Mouse (Mus musculus) gastrocnemius, adult 8-10 months (tissue): Measurements from ENCODE around the gene Gpr158. TPM values are rescaled to one million over a fixed set of nuclear protein-coding genes. Genes with fewer than 3 reads are reported as not detected.
"Not testable (repeated sequence)": the region's sequence is repeated elsewhere in the genome, so short reads cannot be mapped to it uniquely, and the experiment has no call there.

ENCODE experiments used
- DNase-seq, 2 experiments: peaks; one replicate each; pipeline ENCODE4 v3.0.0; 2022; ENCODE audit warnings: low spot score in 2 of 2
- total RNA-seq, 4 experiments: library from RNA; stranded (reverse); gene quantifications; 2 replicates each; pipeline ENCODE4 v1.2.4; 2022

Gpr158 gene
- total RNA-seq, result not detected

- no peak for DNase-seq
Measured at GRCm38 (mm10) chr2:21367345-21368111, at the start of gene Gpr158. TSS of gene Gpr158 (plus strand) at chr2:21367542.

GRCm38 (mm10) chr2:21343821-21344220 lies 23.5 kb upstream of the Gpr158 start:
- DNase-seq, result no peak

- DNase-seq, result no peak
Measured at GRCm38 (mm10) chr2:21368351-21369170, 1.2 kb downstream of the Gpr158 start.

- DNase-seq, result no peak
Measured at GRCm38 (mm10) chr2:21369171-21369485, 1.8 kb downstream of the Gpr158 start.

GRCm38 (mm10) chr2:21369556-21369955 lies 2.2 kb downstream of the Gpr158 start:
- DNase-seq, result no peak

- no peak for DNase-seq
Measured at GRCm38 (mm10) chr2:21379516-21379915, 12.2 kb downstream of the Gpr158 start.

- no peak for DNase-seq
Measured at GRCm38 (mm10) chr2:21392727-21393126, 25.4 kb downstream of the Gpr158 start.

GRCm38 (mm10) chr2:21397347-21397746 lies 30.0 kb downstream of the Gpr158 start:
- no peak for DNase-seq

- DNase-seq, result no peak
Measured at GRCm38 (mm10) chr2:21399657-21400056, 32.3 kb downstream of the Gpr158 start.

- no peak for DNase-seq
Measured at GRCm38 (mm10) chr2:21405617-21406016, 38.3 kb downstream of the Gpr158 start.

- DNase-seq, result no peak
Measured at GRCm38 (mm10) chr2:21407443-21407985, 40.2 kb downstream of the Gpr158 start.

- DNase-seq, result no peak
Measured at GRCm38 (mm10) chr2:21408821-21409220, 41.5 kb downstream of the Gpr158 start.

GRCm38 (mm10) chr2:21430288-21430687 lies 62.9 kb downstream of the Gpr158 start:
- no peak for DNase-seq

GRCm38 (mm10) chr2:21431182-21431581 lies 63.8 kb downstream of the Gpr158 start:
- DNase-seq, result no peak

GRCm38 (mm10) chr2:21439626-21440025 lies 72.3 kb downstream of the Gpr158 start:
- no peak for DNase-seq

GRCm38 (mm10) chr2:21460606-21461005 lies 93.3 kb downstream of the Gpr158 start:
- not testable (repeated sequence) for DNase-seq

GRCm38 (mm10) chr2:21474957-21475356 lies 107.6 kb downstream of the Gpr158 start:
- DNase-seq, result no peak

GRCm38 (mm10) chr2:21496881-21497280 lies 129.5 kb downstream of the Gpr158 start:
- DNase-seq, result no peak

GRCm38 (mm10) chr2:21497965-21498364 lies 130.6 kb downstream of the Gpr158 start:
- no peak for DNase-seq

- DNase-seq, result no peak
Measured at GRCm38 (mm10) chr2:21499399-21499798, 132.1 kb downstream of the Gpr158 start.

GRCm38 (mm10) chr2:21507449-21507848 lies 140.1 kb downstream of the Gpr158 start:
- DNase-seq, result no peak

- no peak for DNase-seq
Measured at GRCm38 (mm10) chr2:21530750-21531149, 163.4 kb downstream of the Gpr158 start.
